Mouse (Mus musculus) thymus, postnatal 36 days (tissue): ENCODE data around the gene Svs3b.
"Not testable (repeated sequence)": the region's sequence is repeated elsewhere in the genome, so short reads cannot be mapped to it uniquely, and the experiment has no call there.

Experiments used
- DNase-seq, 2 experiments: peaks; one replicate each; pipeline ENCODE4 v3.0.0; 2022; ENCODE audit warnings: mixed read lengths in 2 of 2

Gene Svs3b

DNA sequence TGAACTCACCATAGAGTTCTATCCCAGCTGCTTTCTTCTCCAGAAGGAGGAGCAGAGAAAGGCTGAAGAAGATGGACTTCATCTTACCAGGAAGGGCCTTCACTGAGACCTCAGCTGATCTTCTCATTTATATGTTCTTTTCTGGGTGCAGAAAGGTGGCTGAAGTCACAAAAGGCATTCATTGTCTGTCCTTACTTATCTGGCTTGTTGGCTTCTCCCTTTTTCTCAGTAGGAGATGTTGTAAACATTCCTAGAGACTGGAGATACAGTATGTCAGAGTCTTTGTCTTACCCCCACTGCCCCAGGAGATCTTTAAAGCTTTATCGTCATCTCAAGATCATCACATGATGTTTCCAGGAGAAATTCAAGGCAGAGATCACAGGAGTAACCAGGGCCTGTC is at the start of gene Svs3b:
Svs3b (minus strand) TSS at position 101 of the 400 bp plus-strand sequence.
- not testable (repeated sequence) for DNase-seq

DNA sequence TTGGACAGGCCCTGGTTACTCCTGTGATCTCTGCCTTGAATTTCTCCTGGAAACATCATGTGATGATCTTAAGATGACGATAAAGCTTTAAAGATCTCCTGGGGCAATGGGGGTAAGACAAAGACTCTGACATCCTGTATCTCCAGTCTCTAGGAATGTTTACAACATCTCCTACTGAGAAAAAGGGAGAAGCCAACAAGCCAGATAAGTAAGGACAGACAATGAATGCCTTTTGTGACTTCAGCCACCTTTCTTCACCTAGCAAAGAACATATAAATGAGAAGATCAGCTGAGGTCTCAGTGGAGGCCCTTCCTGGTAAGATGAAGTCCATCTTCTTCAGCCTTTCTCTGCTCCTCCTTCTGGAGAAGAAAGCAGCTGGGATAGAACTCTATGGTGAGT is 32.5 kb upstream of the Svs3b start, which contains the start of gene Svs3a:
Svs3a (plus strand) TSS at position 301 of the 400 bp plus-strand sequence.
- not testable (repeated sequence) for DNase-seq

DNA sequence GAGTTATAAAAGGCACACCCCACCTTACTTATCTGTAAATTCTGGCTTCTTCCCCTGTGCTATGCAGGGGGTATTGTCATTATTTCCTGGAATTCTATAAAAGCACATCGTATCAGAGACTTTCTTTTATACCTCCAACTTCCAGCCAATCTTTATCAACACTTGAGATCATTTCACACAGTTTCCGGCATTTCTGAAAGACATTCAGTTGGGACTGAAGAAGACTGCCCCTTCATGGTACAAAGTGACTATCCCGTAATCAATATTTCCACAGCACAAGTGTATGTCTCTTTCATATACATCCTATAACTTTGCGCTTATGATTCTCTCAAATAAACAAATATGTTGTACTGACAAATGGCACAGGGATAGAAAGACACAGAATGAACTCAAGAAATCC is 21.9 kb upstream of the Svs3b start, which contains the start of gene Svs4:
Svs4 (minus strand) TSS at position 101 of the 400 bp plus-strand sequence.
- DNase-seq, result no peak

DNA sequence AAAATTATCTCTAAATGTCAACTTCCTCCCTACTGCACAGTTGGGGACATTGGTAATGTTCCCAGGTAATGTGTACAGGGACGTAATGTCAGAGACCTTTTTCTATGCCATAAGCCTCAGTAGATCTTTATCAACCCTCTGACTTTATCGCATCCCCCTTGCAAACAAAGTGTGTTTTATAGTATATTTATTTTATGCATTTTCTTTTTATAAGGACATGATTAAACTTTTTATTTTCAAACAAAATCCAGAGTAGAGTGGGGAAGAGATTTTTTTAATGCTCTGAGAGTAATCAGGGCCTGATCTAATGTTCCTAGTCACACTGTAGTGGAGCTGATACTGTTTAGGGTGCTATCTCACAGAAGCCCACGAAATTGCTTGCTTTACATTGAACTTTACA is 18.1 kb downstream of the Svs3b start, which contains the start of gene Svs2:
Svs2 (minus strand) TSS at position 101 of the 400 bp plus-strand sequence.
- no peak for DNase-seq

DNA sequence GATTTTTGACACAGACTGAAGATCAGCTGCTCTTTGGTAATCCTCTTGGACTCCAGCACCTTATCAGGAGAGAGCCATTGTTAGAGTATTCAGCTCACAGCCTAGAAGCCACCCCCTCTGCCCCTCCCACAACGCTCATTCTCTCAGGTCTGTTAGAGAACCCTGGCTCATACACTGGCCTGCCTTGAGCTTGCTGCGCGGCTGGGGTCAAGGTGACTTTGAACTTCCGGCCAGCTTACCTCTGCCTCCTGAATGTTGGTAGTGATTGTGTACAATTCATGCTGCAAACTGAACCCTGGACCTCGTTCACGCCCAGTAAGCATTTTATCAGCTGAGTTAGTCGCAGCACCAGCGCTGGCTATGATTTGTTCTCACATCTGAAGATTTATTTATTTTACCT is 23.8 kb downstream of the Svs3b start:
- no peak for DNase-seq

DNA sequence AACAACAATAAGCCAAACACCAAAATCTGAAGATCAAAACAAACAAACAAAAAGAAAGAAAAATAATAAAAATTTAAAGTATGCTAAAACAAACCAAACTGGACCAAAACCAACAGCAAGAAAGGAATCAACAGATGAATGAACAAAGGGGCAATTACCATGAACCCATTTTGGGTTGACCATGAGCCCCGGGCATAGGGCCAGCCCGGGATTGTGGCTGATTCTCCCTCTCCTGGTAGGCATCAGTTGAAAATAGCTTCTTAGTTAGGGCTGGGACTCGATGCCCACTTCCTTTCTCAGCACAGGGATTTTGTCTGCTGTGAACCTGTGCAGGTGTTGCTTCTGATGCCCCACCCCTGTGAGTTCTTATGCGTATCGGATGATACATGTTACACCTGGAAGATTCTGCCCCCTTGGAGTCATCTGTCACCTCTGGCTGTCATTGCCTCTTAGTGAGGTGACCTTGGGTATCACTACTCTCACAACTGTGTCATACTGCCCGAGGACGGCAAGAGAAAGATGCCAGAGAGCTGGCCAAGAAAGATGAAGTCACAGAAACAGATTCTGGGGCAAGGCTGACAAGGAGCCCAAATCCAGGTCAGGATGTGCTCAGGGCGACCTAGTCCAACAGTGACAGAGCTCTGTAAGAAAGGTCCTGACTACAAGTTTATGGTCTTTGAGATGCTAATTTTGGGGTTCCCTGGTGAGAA is 27.9 kb downstream of the Svs3b start:
- no peak for DNase-seq

DNA sequence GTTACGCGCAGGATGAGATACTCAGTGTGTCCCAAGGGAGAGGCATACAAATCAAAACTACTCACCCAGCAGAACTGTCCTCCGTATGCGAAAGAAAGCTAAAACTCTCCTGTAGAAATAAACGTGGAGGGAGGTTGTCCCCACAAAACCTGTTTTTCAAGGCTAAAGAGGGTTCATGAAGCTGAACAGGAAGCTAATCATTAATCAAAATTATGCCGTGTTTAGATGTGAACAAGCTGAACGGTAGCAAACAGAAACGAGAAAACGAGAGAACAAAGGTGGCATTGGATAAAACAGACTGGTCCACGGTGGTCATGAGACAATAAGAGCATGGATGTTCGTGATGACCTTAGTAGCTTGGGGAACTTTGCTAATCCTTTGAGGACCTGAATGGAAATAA is 34.9 kb downstream of the Svs3b start, which contains the start of gene Wfdc15b:
Wfdc15b (minus strand) TSS at position 139 of the 400 bp plus-strand sequence.
- no peak for DNase-seq

DNA sequence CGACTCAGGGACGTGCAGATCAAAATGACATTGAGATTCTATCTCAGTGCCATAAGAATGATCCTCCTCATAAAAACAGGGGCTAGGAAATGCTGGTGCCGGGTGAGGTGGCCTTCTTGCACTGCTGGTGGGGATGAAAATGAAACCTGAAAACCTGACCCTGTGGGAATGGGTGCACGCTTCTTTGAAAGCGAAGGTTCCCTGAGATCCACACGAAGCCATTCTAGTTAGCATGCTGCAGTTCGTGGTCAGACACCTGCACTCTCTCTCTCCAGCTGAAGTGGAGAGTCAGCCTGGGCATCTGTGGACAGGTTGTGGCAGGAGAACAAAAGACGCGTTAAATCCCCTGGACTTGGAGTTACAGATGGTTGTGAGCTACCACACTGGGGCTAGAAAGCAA is 37.1 kb downstream of the Svs3b start:
- no peak for DNase-seq

DNA sequence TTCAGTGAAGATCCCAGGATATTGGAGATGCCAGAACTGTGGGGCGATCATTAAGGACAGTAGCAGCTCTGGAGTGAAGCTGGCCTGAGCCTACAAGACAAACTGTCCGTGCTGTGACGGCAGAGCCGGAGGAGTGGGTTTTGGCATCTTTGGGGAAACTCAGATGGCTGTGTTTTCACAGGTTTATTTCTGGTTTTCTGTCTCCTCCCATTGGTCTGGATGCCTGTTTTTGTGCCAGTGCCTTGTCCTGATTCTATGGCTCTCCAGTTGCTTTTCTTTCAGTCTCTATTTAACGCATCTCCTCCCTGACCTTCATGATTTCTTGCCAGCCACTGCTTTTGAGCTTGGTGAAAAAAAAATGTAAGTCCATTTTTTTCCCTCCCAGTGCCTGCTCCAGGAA is 43.7 kb downstream of the Svs3b start:
- no peak for DNase-seq

DNA sequence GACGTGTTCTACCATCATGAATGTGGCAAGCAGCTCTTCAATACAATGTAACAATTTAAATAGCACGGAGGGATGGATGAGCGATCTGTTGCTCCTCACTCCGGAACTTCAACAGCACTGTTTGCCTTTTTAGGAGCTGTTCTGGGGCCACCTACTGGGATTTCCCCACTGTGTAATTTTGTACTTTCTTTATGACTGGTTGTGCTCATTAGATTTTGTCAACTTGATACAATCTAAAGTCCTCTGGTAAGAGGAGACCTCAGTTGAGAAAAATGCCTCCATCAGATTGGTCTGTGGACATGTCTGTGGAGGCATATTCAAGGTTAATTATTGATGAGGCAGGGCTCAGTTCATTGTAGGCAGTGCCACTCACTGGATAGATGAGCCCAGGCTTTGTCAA is 45.5 kb downstream of the Svs3b start:
- DNase-seq, result no peak

DNA sequence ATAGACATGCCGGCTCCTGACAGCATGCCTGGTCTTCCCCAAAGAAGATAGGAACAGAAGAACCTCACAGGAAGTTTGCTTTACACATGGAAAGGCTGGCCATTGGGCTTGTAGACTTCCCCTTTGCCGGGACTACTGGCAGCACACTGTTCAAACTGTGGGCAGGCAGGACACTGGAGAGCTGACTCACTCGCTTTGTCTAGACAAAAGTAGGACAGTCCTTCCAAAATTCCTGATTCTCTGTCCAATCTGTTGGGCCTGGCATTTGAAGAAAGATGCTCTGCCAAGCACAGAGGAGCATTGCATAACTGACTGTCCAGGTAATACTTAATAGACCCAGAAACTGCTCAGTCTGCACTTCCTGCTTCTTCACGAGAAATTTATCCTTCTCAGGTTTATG is 49.8 kb downstream of the Svs3b start:
- DNase-seq, result no peak

DNA sequence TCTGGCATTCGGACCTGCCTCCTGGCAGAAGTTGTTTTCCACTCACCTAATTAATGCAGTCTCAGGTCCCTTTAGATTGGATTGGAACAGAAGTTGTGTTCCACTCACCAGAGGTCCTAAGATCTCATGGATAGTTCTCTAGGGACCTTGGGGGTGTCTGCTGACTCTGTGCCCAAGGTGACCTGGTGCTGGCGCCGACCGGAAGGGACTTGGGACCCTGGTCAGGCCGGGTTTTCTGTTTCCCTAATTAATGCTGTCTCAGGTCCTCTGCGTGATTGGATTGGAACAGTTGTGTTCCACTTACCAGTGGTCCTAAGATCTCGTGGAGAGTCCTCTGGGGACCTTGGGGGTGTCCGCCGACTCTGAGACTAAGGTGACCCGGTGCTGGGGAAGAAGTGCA is 50.4 kb downstream of the Svs3b start:
- not testable (repeated sequence) for DNase-seq
